Mouse (Mus musculus) liver, embryonic 14.5 days (tissue): ENCODE data around the gene Sars2. TPM values are rescaled to one million over a fixed set of nuclear protein-coding genes. Genes with fewer than 3 reads are reported as not detected.

ENCODE experiments used
- ATAC-seq: fragments of 200-750 bp; cut with Nextera tagmentation; 2 replicates; pipeline ENCODE4 v1.8.0; 2017; ENCODE audit warnings: moderate number of reproducible peaks, mild to moderate bottlenecking, moderate library complexity; ENCODE audit not compliant: insufficient read depth
- DNase-seq, 3 experiments: peaks; one replicate each; pipeline ENCODE4 v3.0.0-alpha.2; 2012 to 2013; ENCODE audit warnings: low read depth in 3 of 3, low spot score in 3 of 3
- H3K27ac ChIP-seq: fragments of 300-500 bp; sonication (generic); 2 replicates; pipeline ENCODE4 v1.5.1; 2014; ENCODE audit warnings: moderate library complexity, mild to moderate bottlenecking, control low read depth, inconsistent platforms
- H3K27me3 ChIP-seq: fragments of 300-500 bp; sonication (generic); 2 replicates; pipeline ENCODE4 v1.6.1; 2014; ENCODE audit warnings: mild to moderate bottlenecking, low read length, moderate library complexity; ENCODE audit not compliant: control insufficient read depth, insufficient read depth
- H3K36me3 ChIP-seq: fragments of 300-500 bp; sonication (generic); replicated peaks from 2 replicates; pipeline ENCODE4 v1.6.1; 2014; ENCODE audit warnings: low read depth; ENCODE audit not compliant: control insufficient read depth, insufficient read depth
- H3K4me1 ChIP-seq, 2 experiments: fragments of 200-500 bp in 1 of 2; fragments of 300-500 bp in 1 of 2; sonication (generic) in 1 of 2; replicated peaks; 2 replicates each; pipeline ENCODE4 v1.6.1; 2012 to 2014; ENCODE audit warnings: antibody characterized with exemption in 1 of 2, inconsistent platforms in 1 of 2, low read length in 1 of 2; ENCODE audit not compliant: control insufficient read depth in 2 of 2, insufficient read depth in 2 of 2
- H3K4me2 ChIP-seq: fragments of 300-500 bp; sonication (generic); 2 replicates; pipeline ENCODE4 v1.6.1; 2014; ENCODE audit warnings: low read depth, mild to moderate bottlenecking, control low read depth, moderate library complexity
- H3K4me3 ChIP-seq, 2 experiments: fragments of 200-500 bp in 1 of 2; fragments of 300-500 bp in 1 of 2; sonication (generic) in 1 of 2; 2 replicates each; pipeline ENCODE4 v1.5.1; 2012 to 2014; ENCODE audit warnings: low read depth in 2 of 2, low read length in 2 of 2, mild to moderate bottlenecking in 2 of 2, control low read depth in 1 of 2, inconsistent platforms in 1 of 2, moderate library complexity in 1 of 2; ENCODE audit not compliant: insufficient read depth in 1 of 2
- H3K9ac ChIP-seq: fragments of 300-500 bp; sonication (generic); replicated peaks from 2 replicates; pipeline ENCODE4 v1.6.1; 2014; ENCODE audit warnings: mild to moderate bottlenecking, control low read depth, moderate library complexity
- H3K9me3 ChIP-seq: fragments of 300-500 bp; sonication (generic); 2 replicates; pipeline ENCODE4 v1.6.1; 2016; ENCODE audit warnings: low read length, mixed read lengths; ENCODE audit not compliant: control insufficient read depth
- CTCF ChIP-seq: IDR thresholded peaks from 2 replicates; pipeline ENCODE4 v1.5.1; 2016; ENCODE audit warnings: antibody characterized with exemption, low read depth, control low read depth
- EP300 ChIP-seq: IDR thresholded peaks from 2 replicates; pipeline ENCODE4 v1.6.1; 2016; ENCODE audit warnings: antibody characterized with exemption, low read depth
- WGBS: fragments of 180-500 bp; shearing (Covaris S2); extraction: QIAGEN DNeasy Blood & Tissue Kit; methylation state at CpG from one replicate; pipeline ENCODE4 v1.1.7; 2014; ENCODE audit not compliant: insufficient replicate concordance; 5-methylcytosine and 5-hydroxymethylcytosine counted together
- polyA plus RNA-seq, 2 experiments: library from polyadenylated mRNA; depleted of rRNA in 1 of 2; stranded (reverse) in 1 of 2; unstranded in 1 of 2; fragments of >200 nt; fragmentation: Nextera tagmentation in 1 of 2; extraction: Ambion mirVana in 1 of 2; gene quantifications; 2 replicates each; pipeline versions ENCODE4 v1.2.1 to v1.2.3; 2012 to 2014

Sars2 gene
- polyA plus RNA-seq, 2 experiments: 9.3 to 11.4 TPM

DNA sequence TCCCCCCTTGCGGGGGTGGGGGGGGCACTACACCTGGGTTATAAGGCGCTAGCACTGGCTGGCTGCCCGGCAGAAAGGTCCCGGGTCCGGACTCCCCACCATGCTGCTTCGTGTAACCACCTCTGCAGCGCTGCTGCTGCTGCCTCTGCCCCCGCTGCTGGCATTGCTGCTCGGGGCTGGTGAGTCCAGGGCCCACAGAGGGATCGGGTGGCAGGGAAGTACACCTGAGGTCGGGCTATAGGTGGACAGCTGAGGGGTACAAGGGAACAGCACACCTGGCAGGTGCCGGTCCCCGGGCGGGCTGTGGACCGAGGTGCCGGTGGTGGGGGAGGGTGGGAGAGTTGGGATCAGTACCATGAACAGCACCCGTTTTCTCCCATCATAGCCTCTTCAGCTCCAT, 14.3 kb downstream of the Sars2 start, which contains the start of gene Ccer2:
Ccer2 (plus strand) TSS at position 96 of the 400 bp plus-strand sequence.
- no peak for DNase-seq
- H3K4me2 ChIP-seq: no peak within 1 kb of the TSS

DNA sequence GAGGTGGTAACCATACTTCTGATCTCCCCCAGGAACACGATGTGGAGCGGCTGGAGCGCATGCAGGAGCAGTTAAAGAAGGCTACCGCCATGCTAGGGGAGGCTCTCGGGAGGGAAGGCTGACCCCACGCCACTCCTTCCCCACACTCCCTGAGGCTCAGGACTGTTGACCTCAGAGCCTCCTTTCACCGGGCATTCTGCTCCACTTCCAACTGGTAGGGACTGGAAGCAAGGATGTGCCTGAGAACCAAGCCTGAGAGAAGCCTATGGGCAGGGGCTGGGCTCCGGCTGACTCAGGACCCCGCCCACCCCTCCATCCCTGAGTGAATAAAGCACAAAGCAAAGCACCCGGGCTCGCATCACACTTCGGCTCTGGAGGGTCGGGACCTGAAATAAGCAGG, 16.8 kb downstream of the Sars2 start:
- Histone ChIP-seq H3K4me1 (no peaks in the 10 kb centered on the region), H3K9ac (no peak overlapping the region), H3K9me3 (no peaks in the 10 kb centered on the region), H3K4me3 (no peak overlapping the region), H3K27ac (no peak overlapping the region), H3K36me3 (no peaks in the 10 kb centered on the region), H3K27me3 (peaks cover 4% of the 10 kb centered on the region), H3K4me2 (no peak overlapping the region)
- DNase-seq (no peak), ATAC-seq (no peak)
- 79% methylated on average over 13 of the region's 13 CpGs for WGBS
- TF ChIP-seq EP300 (no peak), CTCF (no peak)

More for the DNA sequence above, 14.3 kb downstream of the Sars2 start, which contains the start of gene Ccer2:
- Histone ChIP-seq H3K9me3 (no peaks in the 10 kb centered on the region), H3K36me3 (no peaks in the 10 kb centered on the region), H3K27ac (no peak within 1 kb of the TSS), H3K9ac (no peak within 1 kb of the TSS), H3K4me1 (no peaks in the 10 kb centered on the region), H3K27me3 (peaks cover 4% of the 10 kb centered on the region), H3K4me3 (no peak within 1 kb of the TSS)
- TF ChIP-seq EP300 (no peak), CTCF (no peak)
- ATAC-seq: no peak
- WGBS: 6% methylated on average over 17 of the region's 17 CpGs

- Histone ChIP-seq H3K27me3 (no peaks in the 10 kb centered on the region), H3K27ac (no peak overlapping the region), H3K4me2 (no peak overlapping the region), H3K9ac (no peak overlapping the region), H3K36me3 (no peaks in the 10 kb centered on the region), H3K9me3 (no peaks in the 10 kb centered on the region), H3K4me3 (no peak overlapping the region), H3K4me1 (peaks cover 9 to 14% of the 10 kb centered on the region in 2 experiments)
- DNase-seq (no peak), ATAC-seq (no peak)
- WGBS: 80% methylated on average over 9 of the region's 9 CpGs
- TF ChIP-seq CTCF (no peak), EP300 (no peak)
These were observed 20.1 kb downstream of the Sars2 start for GRCm38 (mm10) chr7:28761907-28762306.

- no peak overlapping the region for H3K27ac ChIP-seq
- DNase-seq: no peak
- no peaks in the 10 kb centered on the region for H3K27me3 ChIP-seq
- ATAC-seq: no peak
- H3K4me2 ChIP-seq: peak overlapping the region; percentile 92
- H3K4me3 ChIP-seq: peak overlapping the region; percentile 83 to 87
- no peak for TF ChIP-seq CTCF
- no peak for TF ChIP-seq EP300
- H3K9ac ChIP-seq: peak overlapping the region; percentile 5; the same call in 1 of the 2 replicates
- peaks cover 21 to 29% of the 10 kb centered on the region in 2 experiments for H3K4me1 ChIP-seq
- 64% methylated on average over 6 of the region's 6 CpGs for WGBS
- H3K36me3 ChIP-seq: no peaks in the 10 kb centered on the region
- no peaks in the 10 kb centered on the region for H3K9me3 ChIP-seq
These were observed 23.4 kb downstream of the Sars2 start for GRCm38 (mm10) chr7:28765211-28765610.

DNA sequence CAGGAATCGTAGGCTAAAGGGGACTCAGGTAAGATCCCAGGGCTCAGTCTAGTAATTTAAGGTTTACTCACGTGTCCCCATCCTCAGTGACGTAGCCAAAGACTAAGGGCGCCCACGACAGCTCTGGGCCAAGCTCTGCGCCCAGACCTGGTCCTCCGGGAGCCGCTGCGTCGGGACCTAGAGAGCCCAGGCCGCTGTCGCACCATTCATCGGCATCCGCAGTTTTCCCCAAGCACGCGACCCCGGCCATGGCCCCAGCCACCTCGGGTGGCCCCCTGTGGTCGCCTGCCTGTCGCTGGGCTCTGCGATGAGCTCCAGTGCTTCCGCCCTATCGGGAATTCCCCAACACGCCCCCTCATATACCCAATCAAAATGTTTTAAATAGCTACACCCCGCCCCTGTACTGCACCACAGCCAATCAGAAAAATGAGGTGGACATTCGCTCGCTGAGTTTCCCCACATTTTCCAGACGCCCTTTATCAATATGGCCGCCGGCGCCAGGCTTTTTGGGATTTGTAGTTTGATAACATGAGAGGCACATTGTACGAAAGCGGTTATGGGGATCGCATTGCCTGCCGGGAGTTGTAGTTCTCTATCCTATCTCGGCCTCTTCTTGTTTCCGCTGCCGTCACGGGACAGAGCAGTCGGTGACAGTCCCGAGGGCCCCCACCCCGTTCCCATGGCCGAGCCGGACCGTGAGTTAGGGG, 24.5 kb downstream of the Sars2 start, which contains the start of gene Sirt2:
Sirt2 (plus strand) TSS at position 563 of the 707 bp plus-strand sequence.
- DNase-seq (peak; percentile 98 to 100 (median 99)), ATAC-seq (peak; percentile 96)
- TF ChIP-seq EP300 (no peak), CTCF (peak; percentile 36; the same call in 1 of the 2 replicates)
- under 1% methylated on average over 45 of the region's 45 CpGs for WGBS
- peak within 1 kb of the TSS; percentile 14; the same call in 1 of the 2 replicates for H3K27ac ChIP-seq
- H3K27me3 ChIP-seq: no peaks in the 10 kb centered on the region
- peak within 1 kb of the TSS; percentile 83 to 87 for H3K4me3 ChIP-seq
- H3K4me2 ChIP-seq: peak within 1 kb of the TSS; percentile 92
- H3K9ac ChIP-seq: peak within 1 kb of the TSS; percentile 76
- H3K9me3 ChIP-seq: no peaks in the 10 kb centered on the region
- peaks cover 24 to 34% of the 10 kb centered on the region in 2 experiments for H3K4me1 ChIP-seq
- H3K36me3 ChIP-seq: no peaks in the 10 kb centered on the region
